8 mouse cellular contexts compared by ENCODE assay signal in the genomic region with DNA sequence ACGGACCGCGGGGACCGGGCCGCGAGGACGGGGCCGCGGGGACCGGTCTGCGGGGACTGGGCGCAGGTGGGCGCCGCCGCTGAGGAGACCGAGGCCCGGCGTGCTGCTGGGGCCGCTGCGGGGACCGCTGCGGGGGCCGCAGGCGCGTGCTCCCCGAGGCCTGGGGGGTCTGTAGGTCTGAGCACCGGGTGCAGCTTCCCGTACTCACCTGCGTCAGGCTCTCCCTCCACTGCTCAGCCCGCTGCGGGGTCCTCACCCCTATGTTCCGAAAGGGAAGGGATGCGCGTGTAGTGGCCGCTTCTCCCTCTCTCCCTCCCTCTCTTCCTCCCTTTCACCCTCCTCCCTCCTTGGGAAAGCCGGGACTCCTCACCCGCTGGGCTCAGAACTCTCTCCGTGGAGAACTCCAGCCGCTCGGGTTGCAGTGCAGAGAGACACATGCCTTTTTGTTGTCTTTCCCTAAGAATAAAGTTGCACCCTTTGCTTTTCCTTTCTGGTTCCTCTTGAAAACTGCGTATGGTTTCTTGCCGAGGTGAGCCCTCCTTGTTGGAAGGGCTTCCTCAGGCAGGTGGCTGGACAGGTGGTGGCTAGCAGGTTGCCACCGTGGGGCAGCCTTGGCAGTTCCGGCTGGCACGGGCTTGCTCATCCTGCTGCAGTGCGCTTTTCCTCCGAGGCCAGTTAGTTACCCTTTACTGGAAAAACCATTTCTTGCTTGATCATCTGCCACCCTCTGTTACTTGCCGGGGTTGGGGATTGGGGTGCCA. TPM values are rescaled to one million over a fixed set of nuclear protein-coding genes. Genes with fewer than 3 reads are reported as not detected.
A peak's percentile ranks its signal among the peaks of the same experiment; 100 is the strongest.
DNase-seq lines count a peak whose midpoint lies in the region; ATAC-seq and TF ChIP-seq lines count a peak whose summit lies in the region.

No protein-coding gene starts in this region.

- H3K27ac ChIP-seq in forebrain, embryonic 12.5 days, result peak overlapping the region; percentile 70
- peak overlapping the region; percentile 55 for H3K27ac ChIP-seq in intestine, embryonic 14.5 days (ENCODE audit: low read depth)
- H3K27ac ChIP-seq in liver, embryonic 12.5 days, result peak overlapping the region; percentile 80
- peak overlapping the region; percentile 32 for H3K27ac ChIP-seq in olfactory bulb, adult 2 months (ENCODE audit: insufficient read depth, low read depth, low read length)

- ATAC-seq in cerebellum, adult (ENCODE audit: insufficient number of reproducible peaks, low FRiP score, low TSS enrichment), result peak; percentile 74
- ATAC-seq in forebrain, embryonic 12.5 days (ENCODE audit: low FRiP score), result peak; percentile 63
- no peak; the same call in 1 of the 2 replicates for ATAC-seq in intestine, embryonic 14.5 days (replicated peaks; ENCODE audit: low FRiP score, low TSS enrichment, low read depth)
- no peak; the same call in 1 of the 2 replicates for ATAC-seq in liver, embryonic 12.5 days

- peak overlapping the region; percentile 98 for H3K4me3 ChIP-seq in forebrain, embryonic 12.5 days (replicated peaks)
- H3K4me3 ChIP-seq in intestine, embryonic 14.5 days (ENCODE audit: low read depth, low read length), result peak overlapping the region; percentile 77
- H3K4me3 ChIP-seq in liver, embryonic 12.5 days, result peak overlapping the region; percentile 99
- H3K4me3 ChIP-seq in olfactory bulb, adult 2 months (ENCODE audit: insufficient read depth, low read depth, low read length), result peak overlapping the region; percentile 91

- WGBS in forebrain, embryonic 12.5 days, result 0% methylated on average over 24 of the region's 48 CpGs
- whole genome bisulfite sequencing in intestine, embryonic 14.5 days, result under 1% methylated on average over 40 of the region's 48 CpGs
- WGBS in liver, embryonic 12.5 days (ENCODE audit: insufficient replicate concordance), result under 1% methylated on average over 44 of the region's 48 CpGs
- 1% methylated on average over 48 of the region's 48 CpGs for WGBS in olfactory bulb, adult 2 months

- H3K4me2 ChIP-seq in forebrain, embryonic 12.5 days, result peak overlapping the region; percentile 94
- peak overlapping the region; percentile 94 for H3K4me2 ChIP-seq in intestine, embryonic 14.5 days (ENCODE audit: low read length)
- peak overlapping the region; percentile 97 for H3K4me2 ChIP-seq in liver, embryonic 12.5 days

- intact Hi-C loops in gastrocnemius, postnatal 14 days (cut with DNase I; ENCODE audit: low total_unique reads), result no loop called here

- TF ChIP-seq POLR2A in olfactory bulb, adult 2 months (IDR thresholded peaks at IDR 0.05; ENCODE audit: insufficient read depth, low read depth, low read length), result no peak

- no peak for TF ChIP-seq CTCF in olfactory bulb, adult 2 months (IDR thresholded peaks at IDR 0.05; ENCODE audit: insufficient read depth, low read depth, low read length)

- peaks cover 23% of the 10 kb centered on the region for H3K4me1 ChIP-seq in forebrain, embryonic 12.5 days
- peaks cover 28% of the 10 kb centered on the region for H3K4me1 ChIP-seq in intestine, embryonic 14.5 days (replicated peaks; ENCODE audit: control insufficient read depth, insufficient read depth, low read length)
- peaks cover 56% of the 10 kb centered on the region for H3K4me1 ChIP-seq in liver, embryonic 12.5 days
- H3K4me1 ChIP-seq in olfactory bulb, adult 2 months (ENCODE audit: control insufficient read depth, insufficient read depth, low read length), result peaks cover 17% of the 10 kb centered on the region

- H3K27me3 ChIP-seq in forebrain, embryonic 12.5 days, result no peaks in the 10 kb centered on the region; the same call in 1 of the 2 replicates
- H3K27me3 ChIP-seq in intestine, embryonic 14.5 days (replicated peaks; ENCODE audit: control insufficient read depth, insufficient read depth, low read length), result no peaks in the 10 kb centered on the region
- 0 out of 2 replicates have a peak, but pooled peaks cover 6% of the 10 kb centered on the region for H3K27me3 ChIP-seq in liver, embryonic 12.5 days (replicated peaks)

- no peaks in the 10 kb centered on the region for H3K9me3 ChIP-seq in forebrain, embryonic 12.5 days
- H3K9me3 ChIP-seq in intestine, embryonic 14.5 days (ENCODE audit: control insufficient read depth, low read length), result no peaks in the 10 kb centered on the region
- no peaks in the 10 kb centered on the region for H3K9me3 ChIP-seq in liver, embryonic 12.5 days (replicated peaks)

- no peaks in the 10 kb centered on the region for H3K36me3 ChIP-seq in forebrain, embryonic 12.5 days (replicated peaks)
- no peaks in the 10 kb centered on the region for H3K36me3 ChIP-seq in intestine, embryonic 14.5 days (ENCODE audit: control insufficient read depth, insufficient read depth, low read length)
- H3K36me3 ChIP-seq in liver, embryonic 12.5 days, result 0 out of 2 replicates have a peak, but pooled peaks cover 2% of the 10 kb centered on the region

- DNase-seq in ovary, postnatal 36 days (ENCODE audit: low spot score), result peak; percentile 10
- DNase-seq in ovary, postnatal 10 days (ENCODE audit: low spot score), result no peak
- peak; percentile 83 for DNase-seq in intestine, embryonic 14.5 days (ENCODE audit: low spot score)
- DNase-seq in gastrocnemius, postnatal 14 days, result no peak

- H3K9ac ChIP-seq in forebrain, embryonic 12.5 days, result peak overlapping the region; percentile 96
- H3K9ac ChIP-seq in intestine, embryonic 14.5 days (ENCODE audit: low read length), result peak overlapping the region; percentile 89
- peak overlapping the region; percentile 97 for H3K9ac ChIP-seq in liver, embryonic 12.5 days

RNA-seq across cellular contexts. Expression of a gene that starts 0.7 kb away (rescaled TPM):
- polyA plus RNA-seq in forebrain, embryonic 12.5 days (2016; fragmentation: Nextera tagmentation; extraction: Ambion mirVana), result 43.2 and 45.8 TPM in 2 replicates
- polyA plus RNA-seq in intestine, embryonic 14.5 days (2014; fragmentation: Nextera tagmentation; extraction: Ambion mirVana), result 38.4 and 38.6 TPM in 2 replicates
- 19.9 and 20.4 TPM in 2 replicates for polyA plus RNA-seq in liver, embryonic 12.5 days (2016; fragmentation: Nextera tagmentation; extraction: Ambion mirVana)
- polyA plus RNA-seq in olfactory bulb, adult 2 months (2012; ENCODE audit: insufficient read depth, insufficient read length, low replicate concordance, missing spikeins), result 128 and 379 TPM in 2 replicates
- total RNA-seq in gastrocnemius, postnatal 14 days (2021), result 10 to 100 TPM; 37.7 to 39.9 TPM

RNA-seq across cellular contexts. Expression of a gene that starts 50.3 kb away (rescaled TPM):
- polyA plus RNA-seq in forebrain, embryonic 12.5 days (2016; fragmentation: Nextera tagmentation; extraction: Ambion mirVana), result 2.7 TPM in 2 replicates
- 1.8 and 2.0 TPM in 2 replicates for polyA plus RNA-seq in intestine, embryonic 14.5 days (2014; fragmentation: Nextera tagmentation; extraction: Ambion mirVana)
- polyA plus RNA-seq in liver, embryonic 12.5 days (2016; fragmentation: Nextera tagmentation; extraction: Ambion mirVana), result 1.4 and 1.5 TPM in 2 replicates
- not detected in 2 replicates for polyA plus RNA-seq in olfactory bulb, adult 2 months (2012; ENCODE audit: insufficient read depth, insufficient read length, low replicate concordance, missing spikeins)
- total RNA-seq in gastrocnemius, postnatal 14 days (2021), result under 1 TPM; 0.13 to 0.14 TPM

Comparison
In these comparisons a context has a peak if more than half of its experiments do, and no peak if none do; other contexts are left out.
1. DNase-seq: peak in ovary, postnatal 36 days (single experiment) and intestine, embryonic 14.5 days (single experiment); none in ovary, postnatal 10 days (single experiment) and gastrocnemius, postnatal 14 days (single experiment).
2. ATAC-seq: peak in cerebellum, adult (single experiment) and forebrain, embryonic 12.5 days (single experiment); none in intestine, embryonic 14.5 days (single experiment) and liver, embryonic 12.5 days (single experiment).
3. Peak in every context shown above with its lines, with median percentiles within 50 percentile points of each other: H3K27ac ChIP-seq, H3K4me2 ChIP-seq, H3K4me3 ChIP-seq and H3K9ac ChIP-seq.